Mouse (Mus musculus) CH12.LX (cell line): ENCODE measurements around the gene Cenpj.

ENCODE experiments used
- CTCF ChIP-seq, 2 experiments: IDR thresholded peaks in 1 of 2; conservative IDR thresholded peaks in 1 of 2; 2 replicates each; pipeline ENCODE4 v1.5.1; 2011 to 2012; ENCODE audit warnings: low read depth in 2 of 2, low read length in 2 of 2, improper control_type of control experiment in 1 of 2, inconsistent platforms in 1 of 2, mild to moderate bottlenecking in 1 of 2, moderate library complexity in 1 of 2
- SIN3A ChIP-seq: IDR thresholded peaks from 2 replicates; pipeline ENCODE4 v1.6.1; 2012; ENCODE audit warnings: low read length, improper control_type of control experiment, inconsistent platforms

- no peak for TF ChIP-seq CTCF (conservative IDR thresholded peaks at IDR 0.05 in 1 of 2, IDR thresholded peaks at IDR 0.05 in 1 of 2; ENCODE audit: low read depth in 2 of 2, low read length in 2 of 2)
- TF ChIP-seq SIN3A: no peak
These were observed 16.1 kb downstream of the Cenpj start for GRCm38 (mm10) chr14:56559134-56559533.
